Mouse (Mus musculus): ENCODE data around the gene Ptbp1. TPM values are rescaled to one million over a fixed set of nuclear protein-coding genes. Genes with fewer than 3 reads are reported as not detected.

Gene Ptbp1
- polyA plus RNA-seq, 1 experiment = 67.9 TPM

GRCm38 (mm10) chr10:79815671-79816494, 38.3 kb upstream of the Ptbp1 start:
- TF ChIP-seq GATA1 (IDR thresholded peaks at IDR 0.05; ENCODE audit: low read length) (no peak), TAL1 (IDR thresholded peaks at IDR 0.05; ENCODE audit: low read length) (no peak)
- peaks cover 12% of the 10 kb centered on the region for H3K4me1 ChIP-seq (ENCODE audit: control insufficient read depth)
- no peaks in the 10 kb centered on the region for H3K9me3 ChIP-seq (ENCODE audit: control insufficient read depth, low read length)
- no peaks in the 10 kb centered on the region for H3K27me3 ChIP-seq (ENCODE audit: control insufficient read depth)
- no peak overlapping the region for H3K4me3 ChIP-seq (replicated peaks)
- no peaks in the 10 kb centered on the region for H3K36me3 ChIP-seq (ENCODE audit: control insufficient read depth)

- H3K27me3 ChIP-seq (ENCODE audit: control insufficient read depth) = no peaks in the 10 kb centered on the region
These were observed 37.1 kb upstream of the Ptbp1 start for GRCm38 (mm10) chr10:79817111-79817510.

GRCm38 (mm10) chr10:79818225-79818624, 36.0 kb upstream of the Ptbp1 start:
- H3K9me3 ChIP-seq (ENCODE audit: control insufficient read depth, low read length) = no peaks in the 10 kb centered on the region
- H3K27me3 ChIP-seq (ENCODE audit: control insufficient read depth) = no peaks in the 10 kb centered on the region
- TF ChIP-seq GATA1 (IDR thresholded peaks at IDR 0.05; ENCODE audit: low read length) (no peak), TAL1 (IDR thresholded peaks at IDR 0.05; ENCODE audit: low read length) (no peak)
- no peaks in the 10 kb centered on the region for H3K36me3 ChIP-seq (ENCODE audit: control insufficient read depth)
- H3K4me3 ChIP-seq (replicated peaks) = no peak overlapping the region
- H3K4me1 ChIP-seq (ENCODE audit: control insufficient read depth) = peaks cover 13% of the 10 kb centered on the region

More at GRCm38 (mm10) chr10:79817111-79817510, 37.1 kb upstream of the Ptbp1 start:
- Histone ChIP-seq H3K36me3 (ENCODE audit: control insufficient read depth) (no peaks in the 10 kb centered on the region), H3K4me3 (replicated peaks) (no peak overlapping the region), H3K4me1 (ENCODE audit: control insufficient read depth) (peaks cover 12% of the 10 kb centered on the region), H3K9me3 (ENCODE audit: control insufficient read depth, low read length) (no peaks in the 10 kb centered on the region)
- TF ChIP-seq TAL1 (IDR thresholded peaks at IDR 0.05; ENCODE audit: low read length) (no peak), GATA1 (IDR thresholded peaks at IDR 0.05; ENCODE audit: low read length) (no peak)

- Histone ChIP-seq H3K4me1 (ENCODE audit: control insufficient read depth) (peaks cover 18% of the 10 kb centered on the region), H3K9me3 (ENCODE audit: control insufficient read depth, low read length) (no peaks in the 10 kb centered on the region), H3K36me3 (ENCODE audit: control insufficient read depth) (no peaks in the 10 kb centered on the region), H3K4me3 (replicated peaks) (no peak overlapping the region), H3K27me3 (ENCODE audit: control insufficient read depth) (no peaks in the 10 kb centered on the region)
- no peak for TF ChIP-seq GATA1 (IDR thresholded peaks at IDR 0.05; ENCODE audit: low read length)
- TF ChIP-seq TAL1 (IDR thresholded peaks at IDR 0.05; ENCODE audit: low read length) = no peak
These were observed 34.6 kb upstream of the Ptbp1 start for GRCm38 (mm10) chr10:79819606-79820005.

GRCm38 (mm10) chr10:79820277-79820676, 34.0 kb upstream of the Ptbp1 start:
- no peak for TF ChIP-seq TAL1 (IDR thresholded peaks at IDR 0.05; ENCODE audit: low read length)
- no peak for TF ChIP-seq GATA1 (IDR thresholded peaks at IDR 0.05; ENCODE audit: low read length)
- no peak overlapping the region for H3K4me3 ChIP-seq (replicated peaks)

GRCm38 (mm10) chr10:79820782-79821181, 33.4 kb upstream of the Ptbp1 start, which contains the start of gene Misp:
Gene Misp (plus strand): TSS chr10:79820989.
- no peak for TF ChIP-seq TAL1 (IDR thresholded peaks at IDR 0.05; ENCODE audit: low read length)
- TF ChIP-seq GATA1 (IDR thresholded peaks at IDR 0.05; ENCODE audit: low read length) = no peak
- Histone ChIP-seq H3K4me3 (replicated peaks) (no peak within 1 kb of the TSS), H3K36me3 (ENCODE audit: control insufficient read depth) (no peaks in the 10 kb centered on the region), H3K4me1 (ENCODE audit: control insufficient read depth) (peaks cover 22% of the 10 kb centered on the region), H3K9me3 (ENCODE audit: control insufficient read depth, low read length) (no peaks in the 10 kb centered on the region), H3K27me3 (ENCODE audit: control insufficient read depth) (no peaks in the 10 kb centered on the region)

More at GRCm38 (mm10) chr10:79820277-79820676, 34.0 kb upstream of the Ptbp1 start:
- Histone ChIP-seq H3K27me3 (ENCODE audit: control insufficient read depth) (no peaks in the 10 kb centered on the region), H3K4me1 (ENCODE audit: control insufficient read depth) (peaks cover 21% of the 10 kb centered on the region), H3K9me3 (ENCODE audit: control insufficient read depth, low read length) (no peaks in the 10 kb centered on the region), H3K36me3 (ENCODE audit: control insufficient read depth) (no peaks in the 10 kb centered on the region)

GRCm38 (mm10) chr10:79821731-79822130, 32.5 kb upstream of the Ptbp1 start:
- no peak overlapping the region for H3K4me3 ChIP-seq (replicated peaks)
- no peaks in the 10 kb centered on the region for H3K36me3 ChIP-seq (ENCODE audit: control insufficient read depth)
- TF ChIP-seq GATA1 (IDR thresholded peaks at IDR 0.05; ENCODE audit: low read length) = no peak
- no peak for TF ChIP-seq TAL1 (IDR thresholded peaks at IDR 0.05; ENCODE audit: low read length)
- H3K9me3 ChIP-seq (ENCODE audit: control insufficient read depth, low read length) = no peaks in the 10 kb centered on the region
- peaks cover 24% of the 10 kb centered on the region for H3K4me1 ChIP-seq (ENCODE audit: control insufficient read depth)
- H3K27me3 ChIP-seq (ENCODE audit: control insufficient read depth) = no peaks in the 10 kb centered on the region

GRCm38 (mm10) chr10:79822372-79822771, 31.9 kb upstream of the Ptbp1 start:
- TF ChIP-seq GATA1 (IDR thresholded peaks at IDR 0.05; ENCODE audit: low read length) (no peak), TAL1 (IDR thresholded peaks at IDR 0.05; ENCODE audit: low read length) (no peak)
- no peaks in the 10 kb centered on the region for H3K36me3 ChIP-seq (ENCODE audit: control insufficient read depth)
- peaks cover 24% of the 10 kb centered on the region for H3K4me1 ChIP-seq (ENCODE audit: control insufficient read depth)
- no peaks in the 10 kb centered on the region for H3K9me3 ChIP-seq (ENCODE audit: control insufficient read depth, low read length)
- no peaks in the 10 kb centered on the region; the same call in 1 of the 2 replicates for H3K27me3 ChIP-seq (ENCODE audit: control insufficient read depth)
- no peak overlapping the region for H3K4me3 ChIP-seq (replicated peaks)

GRCm38 (mm10) chr10:79823011-79823410, 31.2 kb upstream of the Ptbp1 start:
- TF ChIP-seq GATA1 (IDR thresholded peaks at IDR 0.05; ENCODE audit: low read length) (no peak), TAL1 (IDR thresholded peaks at IDR 0.05; ENCODE audit: low read length) (no peak)
- Histone ChIP-seq H3K4me3 (replicated peaks) (no peak overlapping the region), H3K27me3 (ENCODE audit: control insufficient read depth) (no peaks in the 10 kb centered on the region; the same call in 1 of the 2 replicates), H3K9me3 (ENCODE audit: control insufficient read depth, low read length) (no peaks in the 10 kb centered on the region), H3K4me1 (ENCODE audit: control insufficient read depth) (peaks cover 24% of the 10 kb centered on the region), H3K36me3 (ENCODE audit: control insufficient read depth) (no peaks in the 10 kb centered on the region)

Data from erythroblast, embryonic 14.5 days (primary cell).